Mouse (Mus musculus) left cerebral cortex, adult 8-10 months (tissue): ENCODE results near the gene Qprt. TPM values are rescaled to one million over a fixed set of nuclear protein-coding genes. Genes with fewer than 3 reads are reported as not detected.

Experiments
- DNase-seq, 2 experiments: peaks; one replicate each; pipeline ENCODE4 v3.0.0; 2022; ENCODE audit warnings: low spot score in 2 of 2
- total RNA-seq, 4 experiments: library from RNA; stranded (reverse); gene quantifications; 2 replicates each; pipeline ENCODE4 v1.2.4; 2022

Gene Qprt
- under 1 TPM in 3 of 4 experiments, not detected in 1; 0.19 to 0.50 (median 0.28) TPM for total RNA-seq

- no peak for DNase-seq
Measured at GRCm38 (mm10) chr7:127121911-127122270, at the start of gene Qprt. Gene Qprt, minus strand, starts transcription at chr7:127122226.

GRCm38 (mm10) chr7:127166501-127166900, 44.5 kb upstream of the Qprt start:
- DNase-seq = no peak

GRCm38 (mm10) chr7:127165607-127166493, 43.8 kb upstream of the Qprt start:
- DNase-seq = no peak

GRCm38 (mm10) chr7:127164002-127164401, 42.0 kb upstream of the Qprt start:
- no peak for DNase-seq

GRCm38 (mm10) chr7:127162546-127162945, 40.5 kb upstream of the Qprt start:
- no peak for DNase-seq

GRCm38 (mm10) chr7:127157548-127157947, 35.5 kb upstream of the Qprt start:
- DNase-seq = no peak

- DNase-seq = no peak
Measured at GRCm38 (mm10) chr7:127153477-127153876, 31.5 kb upstream of the Qprt start.

GRCm38 (mm10) chr7:127152464-127152863, 30.4 kb upstream of the Qprt start:
- no peak for DNase-seq

GRCm38 (mm10) chr7:127147901-127148300, 25.9 kb upstream of the Qprt start:
- no peak for DNase-seq

- DNase-seq = no peak
Measured at GRCm38 (mm10) chr7:127146267-127146603, 24.2 kb upstream of the Qprt start.

GRCm38 (mm10) chr7:127145387-127146266, 23.6 kb upstream of the Qprt start:
- DNase-seq = no peak

- no peak for DNase-seq
Measured at GRCm38 (mm10) chr7:127144412-127144811, 22.4 kb upstream of the Qprt start.

- no peak for DNase-seq
Measured at GRCm38 (mm10) chr7:127142666-127143065, 20.6 kb upstream of the Qprt start.

GRCm38 (mm10) chr7:127142214-127142613, 20.2 kb upstream of the Qprt start:
- DNase-seq = no peak

GRCm38 (mm10) chr7:127140623-127141404, 18.8 kb upstream of the Qprt start:
- DNase-seq = no peak

- DNase-seq = no peak
Measured at GRCm38 (mm10) chr7:127139562-127139961, 17.5 kb upstream of the Qprt start.

- DNase-seq = no peak
Measured at GRCm38 (mm10) chr7:127139100-127139499, 17.1 kb upstream of the Qprt start.

- no peak for DNase-seq
Measured at GRCm38 (mm10) chr7:127137262-127138017, 15.4 kb upstream of the Qprt start, which contains the start of gene Spn. Gene Spn, minus strand, starts transcription at chr7:127137823.

- DNase-seq = no peak
Measured at GRCm38 (mm10) chr7:127136181-127137071, 14.4 kb upstream of the Qprt start.
